Mouse (Mus musculus): ENCODE results near the gene Pax5.

Pax5 gene

GRCm38 (mm10) chr4:44667369-44667768 is 42.9 kb downstream of the Pax5 start:
- DNase-seq (ENCODE audit: low read depth, low spot score) = no peak

DNA sequence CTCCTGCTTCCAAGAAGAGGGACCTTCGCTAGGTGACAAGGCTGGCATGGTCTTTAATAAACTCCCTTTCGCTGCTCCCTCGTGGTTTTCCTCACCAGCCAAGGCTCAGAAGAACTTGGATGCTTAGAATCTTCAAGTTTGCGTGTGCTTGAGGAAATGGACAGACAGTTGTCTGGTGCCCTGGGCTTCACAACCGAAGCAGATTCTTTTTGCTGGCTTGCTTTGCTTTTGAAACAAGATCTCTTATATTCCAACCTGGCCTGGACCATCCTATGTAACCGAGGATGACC is 45.6 kb downstream of the Pax5 start:
- peak; percentile 6 for DNase-seq (ENCODE audit: low read depth, low spot score)

DNA sequence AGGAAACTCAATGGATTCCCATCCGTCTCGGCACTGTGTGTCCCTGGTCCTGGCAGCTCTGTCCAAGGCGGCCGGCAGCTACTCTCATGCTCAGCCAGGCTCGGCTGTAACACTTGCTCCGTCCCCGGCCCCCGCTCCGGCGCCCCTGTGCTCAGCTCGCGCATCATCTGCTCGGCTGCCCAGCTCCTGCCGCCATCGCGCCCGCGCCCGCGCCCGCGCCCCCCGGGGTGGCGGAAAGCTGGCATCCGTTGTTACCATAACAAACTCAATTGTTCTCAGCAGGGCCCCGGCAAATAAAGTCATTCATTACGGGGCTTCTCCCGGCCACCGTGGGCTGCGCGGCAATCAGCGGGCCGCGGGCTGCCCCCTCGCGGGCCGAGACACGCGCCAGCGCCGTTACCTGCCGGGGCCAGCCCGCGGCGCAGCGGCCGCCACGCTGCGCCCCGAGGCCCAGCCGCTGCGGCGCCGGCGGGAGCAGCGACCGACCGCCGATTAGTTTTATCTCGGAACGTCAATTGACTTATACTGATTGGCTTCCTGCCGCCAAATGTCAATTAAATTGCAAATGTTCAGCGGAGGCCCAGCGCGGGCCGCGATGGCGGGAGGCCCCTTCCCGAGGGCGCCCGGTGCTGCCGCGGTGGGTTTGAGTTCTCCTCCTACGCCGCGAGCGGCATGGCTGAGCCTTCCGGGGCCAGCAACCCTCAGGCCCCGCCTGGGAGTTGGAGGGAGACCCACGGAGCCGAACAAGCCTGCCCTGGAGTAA is 46.1 kb downstream of the Pax5 start:
- DNase-seq (ENCODE audit: low read depth, low spot score) = peak; percentile 26

DNA sequence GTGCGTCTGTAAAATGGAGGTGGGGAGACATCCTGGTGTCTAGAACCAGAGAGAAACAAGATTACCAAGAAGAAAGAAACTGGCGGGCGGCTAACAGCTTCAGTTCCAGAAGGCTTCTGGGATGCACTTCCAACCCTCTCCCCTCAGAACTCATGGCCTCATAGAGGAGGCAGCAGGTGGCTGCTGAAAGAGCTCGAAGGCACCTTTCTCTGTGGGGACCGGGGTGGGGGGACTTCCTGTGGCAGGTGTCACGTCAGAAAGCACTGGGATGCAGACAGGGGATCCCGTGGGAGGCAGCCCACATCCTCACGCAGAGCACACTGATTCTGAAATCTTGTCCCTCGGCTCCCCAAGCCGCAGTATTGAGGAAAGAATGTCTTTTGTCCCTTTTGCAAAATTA is 46.8 kb downstream of the Pax5 start:
- no peak for DNase-seq (ENCODE audit: low read depth, low spot score)

DNA sequence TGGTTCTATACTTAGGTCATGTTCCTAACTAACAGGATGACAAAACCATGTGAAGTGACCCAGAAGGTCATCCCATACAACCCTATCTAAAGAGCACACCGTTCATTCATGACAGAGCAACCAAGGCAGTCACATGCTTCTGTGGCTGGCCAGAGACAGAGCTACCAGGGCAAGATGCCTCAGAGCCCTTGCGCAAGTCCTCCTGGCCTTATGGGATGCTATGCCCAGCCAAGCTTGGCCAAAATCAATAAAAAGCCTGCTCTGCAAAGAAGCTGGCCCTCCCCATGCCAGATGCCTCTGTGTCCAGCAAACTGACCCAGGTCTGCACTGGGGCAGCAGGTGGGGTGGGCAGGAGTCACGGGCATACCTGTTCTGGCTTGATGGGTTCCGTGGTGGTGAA is 65.1 kb downstream of the Pax5 start:
- no peak for DNase-seq (ENCODE audit: low read depth, low spot score)

DNA sequence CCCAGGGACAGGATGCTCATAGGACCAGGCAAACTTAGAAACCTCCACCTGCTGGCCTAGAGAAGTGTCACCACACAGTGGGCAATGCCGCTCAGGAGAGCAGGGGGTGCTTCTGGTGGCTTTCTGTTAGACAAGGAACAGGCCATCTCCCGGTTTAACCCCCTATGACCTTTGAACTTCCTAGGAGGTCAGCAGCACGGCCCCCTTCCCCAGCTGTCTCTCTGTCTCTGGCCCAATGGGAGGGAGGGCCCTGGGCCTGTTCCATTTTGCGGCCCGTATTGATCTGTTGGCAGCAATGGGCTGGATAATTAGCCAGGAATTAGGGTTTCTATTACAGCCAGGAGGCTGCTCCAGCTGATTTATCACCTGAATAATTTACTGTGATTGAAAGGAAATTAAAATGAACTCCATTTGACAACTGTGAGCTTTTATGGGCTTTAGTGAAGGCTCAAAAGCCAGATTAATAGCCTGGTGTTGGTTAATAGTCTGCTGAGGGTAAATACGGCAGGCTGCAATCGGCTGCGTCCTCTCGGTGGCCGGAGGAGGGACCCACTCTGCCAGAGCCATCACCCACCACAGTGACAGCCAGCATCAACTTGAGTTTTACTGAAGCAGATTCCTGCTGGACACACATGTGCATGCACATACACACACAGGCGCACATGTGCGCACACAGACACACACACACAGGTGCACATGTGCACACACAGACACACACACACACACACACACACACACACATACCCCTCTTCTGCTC is 68.3 kb downstream of the Pax5 start:
- no peak for DNase-seq (ENCODE audit: low read depth, low spot score)

GRCm38 (mm10) chr4:44635618-44636017 is 74.7 kb downstream of the Pax5 start:
- no peak for DNase-seq (ENCODE audit: low read depth, low spot score)

- DNase-seq (ENCODE audit: low read depth, low spot score) = peak; percentile 7
These were observed 76.4 kb downstream of the Pax5 start for GRCm38 (mm10) chr4:44633694-44634524.

GRCm38 (mm10) chr4:44630059-44630458 is 80.2 kb downstream of the Pax5 start:
- peak; percentile 29 for DNase-seq (ENCODE audit: low read depth, low spot score)

DNA sequence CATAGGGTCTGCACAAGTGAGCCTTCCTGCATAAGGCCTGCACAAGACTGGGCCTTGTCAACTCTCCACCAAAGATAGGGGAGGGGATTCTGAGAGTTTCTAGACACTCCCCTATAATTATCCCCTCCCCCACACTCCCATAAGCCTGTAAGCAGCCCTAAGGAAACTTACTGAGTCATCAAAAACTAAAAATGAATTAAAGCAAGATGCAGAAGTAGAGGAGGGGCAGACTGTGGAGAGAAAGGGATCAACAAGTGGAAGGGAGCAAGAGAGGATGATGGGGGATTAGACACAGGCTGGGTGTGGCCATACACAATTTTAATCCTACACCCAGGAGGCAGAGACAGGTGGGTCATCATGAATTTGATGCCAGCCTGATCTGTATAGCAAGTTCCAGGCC is 82.4 kb downstream of the Pax5 start:
- DNase-seq (ENCODE audit: low read depth, low spot score) = no peak

GRCm38 (mm10) chr4:44625108-44625424 is 85.2 kb downstream of the Pax5 start:
- no peak for DNase-seq (ENCODE audit: low read depth, low spot score)

GRCm38 (mm10) chr4:44624232-44625107 is 85.8 kb downstream of the Pax5 start:
- no peak for DNase-seq (ENCODE audit: low read depth, low spot score)

GRCm38 (mm10) chr4:44623435-44623727 is 86.9 kb downstream of the Pax5 start:
- DNase-seq (ENCODE audit: low read depth, low spot score) = no peak

- DNase-seq (ENCODE audit: low read depth, low spot score) = no peak
These were observed 87.4 kb downstream of the Pax5 start for GRCm38 (mm10) chr4:44622682-44623434.

DNA sequence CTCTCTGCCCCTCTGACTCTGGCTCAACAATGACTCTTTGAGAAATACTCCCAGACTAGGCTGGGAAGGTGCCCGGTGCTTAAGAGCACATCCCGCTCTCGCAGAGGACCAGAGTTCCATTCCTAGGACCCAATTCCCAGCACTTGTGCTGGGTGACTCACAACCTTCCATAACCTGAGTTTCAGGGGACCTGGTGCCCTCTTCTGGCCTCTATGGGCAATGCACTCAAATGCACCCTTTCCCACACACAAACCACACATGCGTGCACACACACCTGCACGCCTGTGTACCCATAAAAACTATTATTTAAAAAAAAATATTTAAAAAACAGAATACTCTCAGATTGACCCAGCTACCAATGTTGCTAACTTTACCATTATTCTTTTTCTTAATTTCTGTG is 90.0 kb downstream of the Pax5 start:
- no peak for DNase-seq (ENCODE audit: low read depth, low spot score)

DNA sequence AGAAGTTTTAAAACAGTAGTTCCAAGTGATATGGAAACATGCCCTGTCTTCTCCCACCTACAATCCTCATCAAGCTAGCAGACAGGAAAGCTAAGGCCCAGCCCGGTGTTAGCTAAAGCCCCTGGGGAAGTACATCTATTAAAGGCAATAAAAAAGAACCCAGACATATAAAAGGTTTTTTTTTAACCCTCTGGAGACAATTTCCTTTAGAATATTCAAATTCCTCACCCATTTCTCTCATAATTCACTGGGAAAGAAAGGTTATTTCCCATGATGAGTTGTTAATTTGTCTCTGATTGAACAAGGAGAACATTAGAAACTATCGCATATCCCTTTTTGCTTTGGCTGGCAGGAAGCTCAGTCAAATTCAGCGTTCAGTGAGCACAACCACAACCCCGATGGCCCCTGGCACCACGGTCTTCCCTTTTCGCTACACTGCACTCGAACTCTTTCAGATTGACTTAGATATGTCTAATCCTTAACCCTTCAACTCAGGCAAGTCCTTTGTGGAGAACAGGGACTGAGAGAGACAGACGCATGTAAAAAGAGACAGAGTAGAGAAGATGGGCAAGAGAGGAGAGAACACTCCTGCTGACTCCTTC is 96.1 kb downstream of the Pax5 start:
- DNase-seq (ENCODE audit: low read depth, low spot score) = no peak

- no peak for DNase-seq (ENCODE audit: low read depth, low spot score)
These were observed 97.9 kb downstream of the Pax5 start for GRCm38 (mm10) chr4:44612392-44612791.

DNA sequence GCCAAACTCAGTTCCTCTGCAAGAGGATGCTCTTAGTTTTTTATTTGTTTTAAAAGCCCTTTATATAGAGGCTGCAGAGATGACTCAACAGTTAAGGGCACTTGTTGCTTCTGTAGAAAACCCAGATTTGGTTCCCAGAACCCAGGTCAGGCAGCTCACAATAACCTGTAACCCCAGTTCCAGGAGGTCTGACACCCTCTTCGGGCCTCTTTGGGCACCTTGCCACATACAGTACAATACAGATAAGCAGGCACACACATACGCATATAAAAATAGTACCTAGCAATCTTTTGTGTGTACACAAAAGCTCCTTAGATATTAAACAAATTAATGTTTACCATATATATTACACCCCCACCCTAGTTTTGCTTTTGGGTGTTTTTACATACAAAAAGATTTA is 104.8 kb downstream of the Pax5 start:
- DNase-seq (ENCODE audit: low read depth, low spot score) = no peak

DNA sequence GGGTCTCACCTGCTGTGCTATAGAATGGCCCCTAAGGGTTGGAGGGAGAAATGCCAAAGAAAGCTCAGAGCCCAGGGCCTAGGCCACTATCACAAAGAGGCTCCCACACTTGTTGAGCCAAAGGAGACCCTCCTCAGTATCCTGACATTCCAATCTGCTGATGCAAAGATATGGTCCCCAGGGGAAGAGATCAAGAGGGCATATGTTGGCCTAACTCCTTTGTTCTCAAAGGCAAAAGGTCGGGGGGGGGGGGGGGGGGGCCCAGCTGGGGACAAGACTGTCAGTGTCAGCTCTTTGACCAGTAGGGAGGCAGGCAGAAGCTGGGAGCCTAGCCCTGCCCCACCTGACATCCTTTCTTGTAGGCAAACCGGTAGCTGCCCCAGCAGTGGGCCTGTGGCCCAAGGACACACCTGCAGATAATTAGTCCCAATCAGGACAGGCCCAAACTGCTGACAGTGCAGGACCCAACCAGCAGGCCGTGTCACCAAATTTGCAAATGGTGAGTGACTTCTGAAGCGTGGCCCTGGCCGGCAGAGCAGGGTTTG is 108.0 kb downstream of the Pax5 start:
- no peak for DNase-seq (ENCODE audit: low read depth, low spot score)

DNA sequence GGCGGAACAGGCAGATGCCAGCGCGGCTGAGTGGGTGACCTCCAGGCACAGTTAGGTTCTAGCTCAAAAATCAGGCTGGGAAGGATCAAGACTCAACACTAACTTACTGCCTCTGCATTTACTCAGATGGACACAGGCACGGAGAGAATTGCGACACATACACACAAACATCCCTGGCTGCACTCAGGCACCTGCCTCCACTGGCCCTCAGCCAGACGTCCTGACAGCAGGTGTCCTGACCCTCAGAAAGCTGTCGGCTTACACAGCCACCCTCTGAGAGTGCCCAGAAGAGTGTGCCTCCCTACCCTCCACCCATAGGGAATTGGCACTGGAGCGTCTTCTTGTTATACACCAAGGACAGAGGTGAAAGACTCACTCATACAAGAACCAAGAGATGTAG is 108.9 kb downstream of the Pax5 start:
- DNase-seq (ENCODE audit: low read depth, low spot score) = peak; percentile 14
